Mouse (Mus musculus): ENCODE results near the gene Eif3b. TPM values are rescaled to one million over a fixed set of nuclear protein-coding genes. Genes with fewer than 3 reads are reported as not detected.

The Eif3b gene
- polyA plus RNA-seq, 1 experiment from 2014 or later: 184 TPM

GRCm38 (mm10) chr5:140375249-140375829 lies 43.8 kb upstream of the Eif3b start:
- DNase-seq: no peak
- no peak for TF ChIP-seq CTCF (IDR thresholded peaks at IDR 0.05; ENCODE audit: low read depth)
- H3K4me2 ChIP-seq: no peak overlapping the region
- no peaks in the 10 kb centered on the region for H3K27me3 ChIP-seq (ENCODE audit: insufficient read depth, low read length)
- no peak for ATAC-seq (ENCODE audit: insufficient read depth)
- WGBS: 84% methylated on average over 4 of the region's 4 CpGs
- no peak overlapping the region for H3K4me3 ChIP-seq (ENCODE audit: low read depth, low read length)
- H3K4me1 ChIP-seq (ENCODE audit: insufficient read depth): 0 out of 2 replicates have a peak, but pooled peaks cover 3% of the 10 kb centered on the region
- H3K9me3 ChIP-seq (ENCODE audit: low read depth, low read length): no peaks in the 10 kb centered on the region
- no peaks in the 10 kb centered on the region for H3K36me3 ChIP-seq (ENCODE audit: insufficient read depth)
- no peak overlapping the region for H3K9ac ChIP-seq
- no peak overlapping the region for H3K27ac ChIP-seq (ENCODE audit: low read depth)

- Histone ChIP-seq H3K4me3 (ENCODE audit: low read depth, low read length) (no peak overlapping the region), H3K4me2 (no peak overlapping the region), H3K36me3 (ENCODE audit: insufficient read depth) (no peaks in the 10 kb centered on the region), H3K9ac (no peak overlapping the region), H3K27ac (ENCODE audit: low read depth) (no peak overlapping the region), H3K9me3 (ENCODE audit: low read depth, low read length) (no peaks in the 10 kb centered on the region), H3K4me1 (ENCODE audit: insufficient read depth) (no peaks in the 10 kb centered on the region), H3K27me3 (ENCODE audit: insufficient read depth, low read length) (no peaks in the 10 kb centered on the region)
- TF ChIP-seq CTCF (IDR thresholded peaks at IDR 0.05; ENCODE audit: low read depth): no peak
- WGBS: 91% methylated on average over 6 of the region's 6 CpGs
- ATAC-seq (ENCODE audit: insufficient read depth): no peak
- DNase-seq: peak; percentile 4
Measured at GRCm38 (mm10) chr5:140378121-140378853, 40.8 kb upstream of the Eif3b start.

DNA sequence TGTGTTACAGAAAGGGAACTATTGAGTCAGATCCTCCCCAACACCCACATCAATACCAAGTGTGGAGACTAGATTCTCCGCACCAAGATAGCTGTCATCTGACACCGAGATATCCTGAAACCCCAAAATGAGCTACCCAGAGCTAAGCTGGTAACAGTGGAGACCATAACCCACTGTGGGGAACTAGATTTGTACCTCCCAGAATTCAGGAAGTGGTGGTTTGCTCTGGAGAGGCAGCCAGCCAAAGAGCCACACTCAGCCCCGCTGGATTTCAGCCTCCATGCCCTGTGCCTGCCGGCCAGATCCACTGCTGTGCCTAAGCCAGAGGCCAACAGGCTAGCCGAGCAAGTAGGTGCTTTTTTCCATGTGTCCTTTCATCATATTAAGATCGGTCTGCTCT lies 39.8 kb upstream of the Eif3b start:
- no peaks in the 10 kb centered on the region for H3K36me3 ChIP-seq (ENCODE audit: insufficient read depth)
- no peak overlapping the region for H3K27ac ChIP-seq (ENCODE audit: low read depth)
- ATAC-seq (ENCODE audit: insufficient read depth) (no peak), DNase-seq (no peak)
- 74% methylated on average over 6 of the region's 6 CpGs for WGBS
- no peaks in the 10 kb centered on the region for H3K9me3 ChIP-seq (ENCODE audit: low read depth, low read length)
- no peaks in the 10 kb centered on the region; the same call in 1 of the 2 replicates for H3K4me1 ChIP-seq (ENCODE audit: insufficient read depth)
- no peak overlapping the region for H3K4me3 ChIP-seq (ENCODE audit: low read depth, low read length)
- H3K4me2 ChIP-seq: no peak overlapping the region
- no peak overlapping the region for H3K9ac ChIP-seq
- no peak for TF ChIP-seq CTCF (IDR thresholded peaks at IDR 0.05; ENCODE audit: low read depth)
- no peaks in the 10 kb centered on the region for H3K27me3 ChIP-seq (ENCODE audit: insufficient read depth, low read length)

DNA sequence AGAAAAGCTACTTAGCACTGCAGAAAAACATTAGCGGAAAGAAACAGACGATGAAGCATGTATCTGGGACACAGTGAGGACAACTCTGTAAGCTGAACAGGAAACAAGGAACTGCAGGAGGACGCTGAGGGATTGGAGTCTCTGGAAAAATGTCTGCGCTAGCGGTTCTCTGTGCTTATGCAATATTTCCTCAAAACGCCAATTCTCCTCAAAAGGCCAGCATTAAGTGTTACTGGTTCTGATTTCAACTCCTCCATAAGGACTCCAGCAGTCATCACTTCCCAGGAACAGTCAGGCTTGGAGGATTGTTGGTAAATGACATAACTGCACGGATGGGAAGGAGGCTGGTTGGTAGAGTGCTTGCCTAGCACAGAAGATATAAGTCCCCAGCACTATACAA lies 38.0 kb upstream of the Eif3b start:
- Histone ChIP-seq H3K36me3 (ENCODE audit: insufficient read depth) (no peaks in the 10 kb centered on the region), H3K4me1 (ENCODE audit: insufficient read depth) (no peaks in the 10 kb centered on the region; the same call in 1 of the 2 replicates), H3K9ac (peak overlapping the region; percentile 13; the same call in 1 of the 2 replicates), H3K4me3 (ENCODE audit: low read depth, low read length) (no peak overlapping the region), H3K27ac (ENCODE audit: low read depth) (no peak overlapping the region), H3K4me2 (no peak overlapping the region), H3K27me3 (ENCODE audit: insufficient read depth, low read length) (no peaks in the 10 kb centered on the region), H3K9me3 (ENCODE audit: low read depth, low read length) (no peaks in the 10 kb centered on the region)
- peak; percentile 9 for DNase-seq
- TF ChIP-seq CTCF (IDR thresholded peaks at IDR 0.05; ENCODE audit: low read depth): no peak
- no peak for ATAC-seq (ENCODE audit: insufficient read depth)
- WGBS: 78% methylated on average over 7 of the region's 7 CpGs

DNA sequence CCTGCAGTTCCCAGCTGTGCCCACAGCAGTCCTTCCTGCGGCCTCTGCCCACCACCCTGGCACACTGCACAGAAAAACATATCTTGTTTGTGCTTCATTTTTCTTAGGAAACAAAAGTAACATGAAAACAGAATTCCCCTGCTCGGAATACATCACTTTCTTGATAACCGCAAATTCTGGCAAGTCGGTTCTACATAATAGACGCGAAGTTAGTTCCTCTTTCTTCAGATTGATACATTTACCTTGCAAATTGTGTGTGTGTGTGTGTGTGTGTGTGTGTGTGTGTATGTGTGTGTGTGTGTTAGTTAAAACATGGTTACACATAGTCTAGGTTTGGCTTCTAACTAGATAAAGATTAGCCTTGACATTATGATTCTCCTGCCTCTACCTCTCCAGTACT lies 36.4 kb upstream of the Eif3b start:
- H3K9ac ChIP-seq: no peak overlapping the region
- H3K4me3 ChIP-seq (ENCODE audit: low read depth, low read length): no peak overlapping the region
- H3K36me3 ChIP-seq (ENCODE audit: insufficient read depth): no peaks in the 10 kb centered on the region
- DNase-seq (no peak), ATAC-seq (ENCODE audit: insufficient read depth) (no peak)
- no peak for TF ChIP-seq CTCF (IDR thresholded peaks at IDR 0.05; ENCODE audit: low read depth)
- no peak overlapping the region for H3K4me2 ChIP-seq
- WGBS: 91% methylated on average over 6 of the region's 6 CpGs
- H3K27ac ChIP-seq (ENCODE audit: low read depth): no peak overlapping the region
- no peaks in the 10 kb centered on the region; the same call in 1 of the 2 replicates for H3K4me1 ChIP-seq (ENCODE audit: insufficient read depth)
- H3K27me3 ChIP-seq (ENCODE audit: insufficient read depth, low read length): no peaks in the 10 kb centered on the region
- H3K9me3 ChIP-seq (ENCODE audit: low read depth, low read length): no peaks in the 10 kb centered on the region

DNA sequence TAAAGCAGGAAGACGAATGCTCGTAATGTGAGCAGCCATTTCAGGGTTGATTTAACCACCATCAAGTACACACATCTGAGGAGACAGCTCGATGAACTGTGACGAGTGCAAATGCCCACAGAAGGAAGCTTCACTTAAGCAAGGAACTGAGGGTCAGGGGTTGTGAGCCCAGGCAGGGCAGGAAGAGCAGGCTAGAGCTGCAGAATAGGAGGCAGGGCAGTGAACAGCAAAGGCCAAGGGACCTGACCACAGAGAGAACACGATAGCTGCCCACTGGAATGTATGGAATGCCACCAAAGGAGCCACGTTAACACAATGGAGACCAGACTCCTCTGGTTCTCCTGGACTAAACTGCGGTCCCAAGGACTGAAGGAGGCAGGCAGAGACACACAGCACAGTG lies 35.6 kb upstream of the Eif3b start:
- H3K9ac ChIP-seq: no peak overlapping the region
- H3K27ac ChIP-seq (ENCODE audit: low read depth): peak overlapping the region; percentile 71
- WGBS: 14% methylated on average over 7 of the region's 7 CpGs
- DNase-seq (peak; percentile 51), ATAC-seq (ENCODE audit: insufficient read depth) (peak; percentile 57)
- no peaks in the 10 kb centered on the region for H3K27me3 ChIP-seq (ENCODE audit: insufficient read depth, low read length)
- no peak for TF ChIP-seq CTCF (IDR thresholded peaks at IDR 0.05; ENCODE audit: low read depth)
- no peak overlapping the region for H3K4me3 ChIP-seq (ENCODE audit: low read depth, low read length)
- no peaks in the 10 kb centered on the region; the same call in 1 of the 2 replicates for H3K4me1 ChIP-seq (ENCODE audit: insufficient read depth)
- no peaks in the 10 kb centered on the region for H3K9me3 ChIP-seq (ENCODE audit: low read depth, low read length)
- no peaks in the 10 kb centered on the region for H3K36me3 ChIP-seq (ENCODE audit: insufficient read depth)
- H3K4me2 ChIP-seq: peak overlapping the region; percentile 29

DNA sequence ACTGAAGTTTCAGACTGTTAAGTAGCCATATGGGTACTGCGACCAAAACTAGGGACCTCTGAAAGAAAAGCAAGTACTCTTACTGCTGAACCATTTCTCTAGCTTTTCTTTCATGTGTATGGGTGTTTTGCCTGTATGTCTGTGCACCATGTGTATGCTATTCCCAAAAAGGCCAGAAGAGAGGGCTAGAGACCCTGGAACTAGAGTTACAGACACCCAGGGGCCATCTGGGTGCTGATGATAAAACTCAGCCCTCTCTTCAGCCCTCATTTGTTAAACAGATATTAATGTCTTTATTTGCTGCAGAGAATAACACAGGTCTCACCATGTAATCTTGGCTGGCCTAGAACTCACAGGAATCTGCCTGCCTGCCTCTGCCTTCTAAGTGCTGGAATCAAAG lies 34.7 kb upstream of the Eif3b start:
- DNase-seq (no peak), ATAC-seq (ENCODE audit: insufficient read depth) (no peak)
- H3K4me1 ChIP-seq (ENCODE audit: insufficient read depth): peaks cover 2% of the 10 kb centered on the region; the same call in 1 of the 2 replicates
- 90% methylated on average over 1 of the region's 1 CpGs for WGBS
- H3K9ac ChIP-seq: no peak overlapping the region
- H3K4me2 ChIP-seq: no peak overlapping the region
- no peaks in the 10 kb centered on the region for H3K9me3 ChIP-seq (ENCODE audit: low read depth, low read length)
- H3K27me3 ChIP-seq (ENCODE audit: insufficient read depth, low read length): no peaks in the 10 kb centered on the region
- H3K4me3 ChIP-seq (ENCODE audit: low read depth, low read length): no peak overlapping the region
- H3K27ac ChIP-seq (ENCODE audit: low read depth): peak overlapping the region; percentile 71; the same call in 1 of the 2 replicates
- H3K36me3 ChIP-seq (ENCODE audit: insufficient read depth): no peaks in the 10 kb centered on the region
- no peak for TF ChIP-seq CTCF (IDR thresholded peaks at IDR 0.05; ENCODE audit: low read depth)

Data from lung, embryonic 14.5 days (tissue).